Mouse (Mus musculus): Measurements from ENCODE around the gene Sbno2.

- no peak for TF ChIP-seq POLR2A (IDR thresholded peaks at IDR 0.05; ENCODE audit: low read depth, low read length)
- no peak for TF ChIP-seq CTCF (IDR thresholded peaks at IDR 0.05; ENCODE audit: extremely low read depth, insufficient read length, insufficient replicate concordance, low read depth, low read length)
Observed at GRCm38 (mm10) chr10:80015583-80015982, 89.8 kb downstream of the Sbno2 start.

Measured in small intestine, adult 2 months (tissue).